Mouse (Mus musculus): ENCODE measurements at regions not wholly inside any gene's neighbourhood (a gene's known extent, or its start where the extent isn't known, plus 50 kb on each side); places are given as distances from the start of the nearest gene placed in this dataset.
"Not testable (repeated sequence)": the region's sequence is repeated elsewhere in the genome, so short reads cannot be mapped to it uniquely, and the experiment has no call there.

GRCm38 (mm10) chr6:84310635-84311241 is 283.0 kb downstream of the Cyp26b1 start:
- DNase-seq = no peak

DNA sequence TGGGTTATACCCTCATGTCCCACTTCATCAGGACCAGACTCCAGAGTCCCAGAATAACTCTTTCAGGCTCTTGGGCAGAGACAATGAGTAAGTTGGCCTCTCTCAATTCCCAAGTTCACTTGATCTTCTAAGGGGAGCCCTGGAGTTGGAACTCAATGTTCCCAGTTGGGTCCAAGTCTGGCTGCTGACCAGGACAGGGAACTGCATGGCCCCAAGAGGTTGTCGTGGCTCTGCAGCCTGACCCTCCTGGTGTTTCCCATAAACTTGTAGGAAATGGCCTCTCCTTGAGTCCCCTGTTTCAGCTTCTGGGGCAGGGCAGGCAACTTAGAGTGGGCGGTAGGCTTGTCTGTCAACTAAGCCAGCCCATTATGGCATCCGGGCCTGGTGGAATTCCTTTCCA is 286.2 kb downstream of the Cyp26b1 start:
- no peak for DNase-seq

DNA sequence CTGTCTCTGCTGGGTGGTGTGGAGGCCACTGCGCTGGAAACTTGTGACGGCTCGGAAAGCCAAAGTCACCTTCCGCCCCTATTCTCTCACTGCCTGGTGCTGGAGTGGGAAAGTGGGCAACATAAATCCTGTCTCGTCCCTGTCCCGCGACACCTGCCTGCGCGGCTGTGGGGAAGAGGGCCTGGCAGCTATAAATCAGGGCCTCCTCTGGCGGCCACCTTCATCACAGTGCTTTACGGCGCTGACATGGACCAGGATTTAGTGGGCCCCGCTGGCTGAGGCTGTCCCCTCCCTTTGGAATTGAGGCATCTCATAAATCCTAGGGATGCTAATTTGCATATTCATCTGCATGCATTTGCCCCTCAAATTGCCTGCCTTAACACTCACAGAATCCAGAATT is 287.1 kb downstream of the Cyp26b1 start:
- DNase-seq = no peak

DNA sequence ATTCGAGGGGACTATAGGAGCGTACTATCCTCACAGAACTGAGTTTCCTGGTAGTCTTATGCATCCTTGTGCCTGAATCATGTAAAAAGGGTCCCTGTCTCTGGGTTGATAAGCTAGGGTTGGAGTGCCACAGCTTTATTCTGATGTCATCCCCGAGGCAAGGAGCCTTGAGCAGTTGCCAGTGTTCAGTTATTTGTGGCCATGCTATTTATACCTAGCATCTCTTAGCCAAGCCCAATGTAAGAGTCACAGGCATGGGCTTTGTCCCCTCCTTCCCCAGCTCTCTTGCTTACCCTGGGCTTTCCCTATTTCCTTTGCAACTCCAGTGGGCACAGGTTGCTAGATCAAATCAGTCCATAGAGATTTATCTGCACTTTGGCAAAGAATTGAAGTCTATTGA is 288.6 kb downstream of the Cyp26b1 start:
- DNase-seq = no peak

DNA sequence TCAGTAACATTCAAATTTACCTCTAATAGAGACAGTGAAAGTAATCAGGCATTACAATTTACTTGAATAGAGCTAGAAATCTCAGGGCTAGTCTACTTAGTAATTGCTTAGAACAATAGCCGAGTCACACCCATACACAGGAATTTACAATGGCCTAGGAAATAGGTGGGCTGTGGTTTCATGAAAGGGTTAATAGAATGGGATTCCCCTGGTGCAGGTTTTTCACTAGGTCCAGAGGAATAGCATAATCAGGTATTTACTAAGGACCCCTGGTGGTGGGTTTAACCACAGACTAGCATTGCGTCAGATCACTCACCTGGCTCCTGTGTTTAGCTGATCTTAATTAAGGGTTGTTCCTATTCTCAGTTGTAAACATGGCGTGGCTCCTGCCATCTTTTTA is 290.8 kb downstream of the Cyp26b1 start:
- DNase-seq = not testable (repeated sequence)

GRCm38 (mm10) chr6:84299936-84300335 is 291.5 kb downstream of the Dysf start:
- no peak for DNase-seq

- no peak for DNase-seq
Measured at GRCm38 (mm10) chr6:84299146-84299545, 290.8 kb downstream of the Dysf start.

- not testable (repeated sequence) for DNase-seq
Measured at GRCm38 (mm10) chr6:84273907-84274306, 265.5 kb downstream of the Dysf start.

- DNase-seq = peak; percentile 57
Measured at GRCm38 (mm10) chr6:84272520-84273311, 264.3 kb downstream of the Dysf start.

DNA sequence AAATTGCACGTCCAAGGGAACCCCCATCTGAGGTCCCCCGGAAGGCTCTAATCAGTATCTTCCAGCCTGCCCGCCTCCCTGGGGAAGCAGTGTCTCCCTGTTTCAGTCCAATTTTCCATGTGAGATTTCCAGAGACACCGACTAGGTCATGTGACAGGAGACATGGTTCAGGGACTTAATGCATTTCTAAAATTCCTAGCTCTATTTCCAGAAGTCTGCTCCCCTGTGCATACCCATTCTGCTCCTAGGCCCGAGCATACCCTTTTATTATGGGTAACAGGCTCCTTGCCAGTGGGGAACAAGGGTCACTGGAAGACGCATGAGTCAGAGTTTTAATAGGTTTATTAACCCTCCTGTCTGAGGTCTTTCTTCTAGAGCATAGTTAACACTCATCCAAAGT is 263.6 kb downstream of the Dysf start:
- peak; percentile 32 for DNase-seq

- DNase-seq = no peak
Measured at GRCm38 (mm10) chr6:84271441-84271840, 263.1 kb downstream of the Dysf start.

- DNase-seq = peak; percentile 45
Measured at GRCm38 (mm10) chr6:84270518-84271165, 262.3 kb downstream of the Dysf start.

GRCm38 (mm10) chr6:84269478-84269877 is 261.1 kb downstream of the Dysf start:
- DNase-seq = no peak

- no peak for DNase-seq
Measured at GRCm38 (mm10) chr6:84269023-84269422, 260.6 kb downstream of the Dysf start.

DNA sequence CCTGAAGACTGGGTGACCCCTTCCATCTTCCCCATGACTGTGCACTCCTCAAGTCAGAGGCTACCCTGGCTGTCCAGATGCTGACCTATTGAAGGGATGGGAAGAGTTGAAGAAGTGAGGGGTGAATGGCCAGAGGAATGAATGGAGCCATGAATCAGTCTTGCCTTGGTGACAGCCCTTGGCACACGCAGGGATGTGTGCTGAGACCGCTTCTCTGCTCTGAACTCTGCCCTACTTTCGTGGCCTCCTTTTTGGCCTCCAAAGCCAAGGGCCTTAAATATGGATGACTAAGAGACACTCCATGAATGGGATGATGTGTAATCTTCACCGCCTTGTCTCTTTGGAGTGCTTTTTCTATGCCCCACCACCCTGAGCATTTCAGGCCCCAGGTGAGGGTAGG is 259.7 kb downstream of the Dysf start:
- no peak for DNase-seq

DNA sequence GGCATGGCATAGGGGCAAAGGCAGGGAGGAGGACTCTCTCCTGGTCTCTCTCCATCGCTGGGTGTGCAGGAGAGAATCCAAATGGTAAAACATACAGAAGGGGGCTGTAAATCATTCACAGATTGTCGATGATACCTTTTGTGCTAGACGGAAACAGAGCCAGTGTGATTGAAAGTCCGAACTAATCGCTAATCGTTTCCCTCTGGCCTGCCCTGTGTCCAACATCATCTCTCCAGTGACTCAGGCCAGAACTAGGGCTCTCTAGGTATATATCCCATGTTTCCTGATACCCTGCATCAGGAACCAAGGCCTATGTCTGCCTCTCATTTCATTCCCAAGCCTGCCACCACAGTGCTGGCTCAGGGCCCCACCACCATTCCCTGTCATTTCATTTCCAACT is 259.1 kb downstream of the Dysf start:
- DNase-seq = no peak

DNA sequence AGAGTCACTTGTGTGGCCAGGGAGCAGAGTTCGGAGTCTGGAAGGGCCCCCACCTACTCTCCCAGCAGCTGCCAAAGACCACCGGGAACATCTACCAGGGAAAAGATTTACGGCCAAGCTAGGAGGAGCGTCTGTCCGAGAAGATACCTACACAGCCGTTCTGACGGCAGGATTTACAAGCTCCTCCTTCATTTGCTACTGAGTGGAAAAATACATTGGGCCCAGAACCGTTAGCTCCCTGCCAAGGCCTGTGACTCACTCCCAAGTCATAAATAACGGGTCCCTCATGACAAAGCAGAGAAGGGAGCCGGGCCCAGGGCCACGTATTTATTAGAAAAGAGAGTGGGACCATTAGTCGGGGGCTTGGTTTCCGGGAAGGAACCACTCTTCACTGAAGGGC is 258.3 kb downstream of the Dysf start:
- DNase-seq = peak; percentile 32

DNA sequence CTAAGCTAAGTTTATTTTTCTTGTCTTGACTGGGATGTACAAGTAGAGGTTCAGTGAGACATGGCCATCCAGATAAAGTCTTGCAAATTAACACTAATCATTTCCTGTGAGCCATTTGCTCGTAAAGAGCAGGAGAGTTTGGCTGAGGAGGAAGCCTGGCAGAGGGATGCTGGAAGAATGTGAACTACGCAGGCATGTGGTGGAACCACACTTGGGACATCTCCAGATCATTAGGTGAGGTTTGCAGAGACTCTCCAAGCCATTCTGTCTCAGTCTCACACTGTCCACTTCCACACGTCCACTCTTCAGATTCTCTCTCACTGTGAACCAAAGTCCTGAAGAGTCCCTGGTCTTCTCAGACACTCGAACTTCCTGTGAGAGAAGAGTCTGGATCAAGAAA is 256.3 kb downstream of the Dysf start:
- DNase-seq = no peak

- no peak for DNase-seq
Measured at GRCm38 (mm10) chr6:84263686-84264085, 255.3 kb downstream of the Dysf start.

GRCm38 (mm10) chr6:84262766-84263165 is 254.4 kb downstream of the Dysf start:
- DNase-seq = no peak

DNA sequence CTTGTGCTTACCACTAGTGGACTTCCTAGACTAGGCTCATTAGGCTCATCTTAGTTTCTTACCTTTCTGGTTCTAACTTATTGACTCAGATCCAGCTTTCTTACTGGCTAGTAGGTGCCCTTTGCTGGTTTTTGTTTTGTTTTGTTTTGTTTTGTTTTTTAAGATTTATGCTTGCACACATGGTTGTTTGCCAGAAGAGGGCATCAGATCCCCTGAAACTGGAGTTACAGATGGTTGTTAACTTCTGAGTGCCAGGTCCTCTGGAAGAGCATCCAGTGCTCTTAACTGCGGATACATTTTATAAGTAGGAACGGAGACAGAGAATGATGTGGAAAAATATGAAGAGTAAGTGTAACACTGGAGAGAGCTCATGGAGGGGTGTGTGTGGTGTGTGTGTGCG is 253.1 kb downstream of the Dysf start:
- DNase-seq = no peak
